Mouse (Mus musculus): ENCODE results near the gene Hoxc4. TPM values are rescaled to one million over a fixed set of nuclear protein-coding genes. Genes with fewer than 3 reads are reported as not detected.

Gene Hoxc4
- polyA plus RNA-seq, 1 experiment from 2014 or later: 10.2 TPM

- no peaks in the 10 kb centered on the region for H3K9me3 ChIP-seq (replicated peaks)
- peak overlapping the region; percentile 55 for H3K4me2 ChIP-seq
- peaks cover 73% of the 10 kb centered on the region for H3K27me3 ChIP-seq
- ATAC-seq (replicated peaks; ENCODE audit: low FRiP score): no peak
- no peaks in the 10 kb centered on the region for H3K36me3 ChIP-seq
- H3K27ac ChIP-seq: peak overlapping the region; percentile 92
- WGBS: 3% methylated on average over 17 of the region's 17 CpGs
- peak overlapping the region; percentile 34 for H3K9ac ChIP-seq
- H3K4me3 ChIP-seq (replicated peaks): peak overlapping the region; percentile 22
- H3K4me1 ChIP-seq: peaks cover 99% of the 10 kb centered on the region
These were observed 13.4 kb upstream of the Hoxc4 start for GRCm38 (mm10) chr15:103005308-103005707.

- Histone ChIP-seq H3K9me3 (replicated peaks) (no peaks in the 10 kb centered on the region), H3K4me2 (peak overlapping the region; percentile 55), H3K36me3 (no peaks in the 10 kb centered on the region), H3K27ac (peak overlapping the region; percentile 92), H3K4me3 (replicated peaks) (peak overlapping the region; percentile 22), H3K9ac (peak overlapping the region; percentile 34), H3K27me3 (peaks cover 75% of the 10 kb centered on the region), H3K4me1 (peaks cover 99% of the 10 kb centered on the region)
- 14% methylated on average over 5 of the region's 5 CpGs for WGBS
- no peak for ATAC-seq (replicated peaks; ENCODE audit: low FRiP score)
These were observed 12.9 kb upstream of the Hoxc4 start for GRCm38 (mm10) chr15:103005797-103006196.

- H3K9me3 ChIP-seq (replicated peaks): no peaks in the 10 kb centered on the region
- H3K4me1 ChIP-seq: peaks cover 99% of the 10 kb centered on the region
- H3K9ac ChIP-seq: 0 out of 2 replicates have a peak overlapping the region, but pooled peaks have one; percentile 34
- peaks cover 75% of the 10 kb centered on the region for H3K27me3 ChIP-seq
- no peaks in the 10 kb centered on the region for H3K36me3 ChIP-seq
- H3K4me2 ChIP-seq: peak overlapping the region; percentile 55
- H3K4me3 ChIP-seq (replicated peaks): peak overlapping the region; percentile 22; the same call in 1 of the 2 replicates
- no peak for ATAC-seq (replicated peaks; ENCODE audit: low FRiP score)
- 16% methylated on average over 1 of the region's 1 CpGs for WGBS
- peak overlapping the region; percentile 92 for H3K27ac ChIP-seq
These were observed 12.4 kb upstream of the Hoxc4 start for GRCm38 (mm10) chr15:103006326-103006725.

- Histone ChIP-seq H3K9me3 (replicated peaks) (no peaks in the 10 kb centered on the region), H3K4me3 (replicated peaks) (peak overlapping the region; percentile 35), H3K9ac (peak overlapping the region; percentile 51), H3K36me3 (no peaks in the 10 kb centered on the region), H3K4me2 (peak overlapping the region; percentile 55), H3K27ac (peak overlapping the region; percentile 92), H3K27me3 (peaks cover 78% of the 10 kb centered on the region), H3K4me1 (peaks cover 95% of the 10 kb centered on the region)
- ATAC-seq (replicated peaks; ENCODE audit: low FRiP score): no peak
- 2% methylated on average over 27 of the region's 27 CpGs for WGBS
These were observed 9.2 kb upstream of the Hoxc4 start for GRCm38 (mm10) chr15:103009265-103010111.

- 3% methylated on average over 31 of the region's 31 CpGs for WGBS
- H3K27ac ChIP-seq: peak overlapping the region; percentile 92
- H3K9me3 ChIP-seq (replicated peaks): no peaks in the 10 kb centered on the region
- peaks cover 78% of the 10 kb centered on the region for H3K27me3 ChIP-seq
- H3K4me1 ChIP-seq: peaks cover 95% of the 10 kb centered on the region
- H3K4me3 ChIP-seq (replicated peaks): peak overlapping the region; percentile 35
- ATAC-seq (replicated peaks; ENCODE audit: low FRiP score): 0 out of 2 replicates have a peak, but pooled peaks have one; percentile 15
- peak overlapping the region; percentile 55 for H3K4me2 ChIP-seq
- H3K9ac ChIP-seq: peak overlapping the region; percentile 51
- H3K36me3 ChIP-seq: no peaks in the 10 kb centered on the region
These were observed 8.5 kb upstream of the Hoxc4 start for GRCm38 (mm10) chr15:103010112-103010846.

- Histone ChIP-seq H3K27me3 (peaks cover 78% of the 10 kb centered on the region), H3K36me3 (no peaks in the 10 kb centered on the region), H3K27ac (peak overlapping the region; percentile 92), H3K4me1 (peaks cover 95% of the 10 kb centered on the region), H3K4me2 (peak overlapping the region; percentile 55), H3K9ac (peak overlapping the region; percentile 51), H3K9me3 (replicated peaks) (no peaks in the 10 kb centered on the region), H3K4me3 (replicated peaks) (peak overlapping the region; percentile 35)
- no peak for ATAC-seq (replicated peaks; ENCODE audit: low FRiP score)
- WGBS: 8% methylated on average over 28 of the region's 28 CpGs
These were observed 7.7 kb upstream of the Hoxc4 start for GRCm38 (mm10) chr15:103010847-103011555.

- WGBS: 21% methylated on average over 26 of the region's 26 CpGs
These were observed 6.7 kb upstream of the Hoxc4 start for GRCm38 (mm10) chr15:103011928-103012486.

GRCm38 (mm10) chr15:103013238-103013984 lies 5.3 kb upstream of the Hoxc4 start:
- ATAC-seq (replicated peaks; ENCODE audit: low FRiP score): no peak
- H3K4me3 ChIP-seq (replicated peaks): peak overlapping the region; percentile 42
- peak overlapping the region; percentile 81 for H3K4me2 ChIP-seq
- H3K27ac ChIP-seq: peak overlapping the region; percentile 95
- WGBS: 6% methylated on average over 17 of the region's 17 CpGs
- no peaks in the 10 kb centered on the region for H3K9me3 ChIP-seq (replicated peaks)
- no peaks in the 10 kb centered on the region for H3K36me3 ChIP-seq
- H3K9ac ChIP-seq: peak overlapping the region; percentile 44; the same call in 1 of the 2 replicates
- peaks cover 75% of the 10 kb centered on the region for H3K27me3 ChIP-seq
- H3K4me1 ChIP-seq: peaks cover 95% of the 10 kb centered on the region

More at GRCm38 (mm10) chr15:103011928-103012486, 6.7 kb upstream of the Hoxc4 start:
- H3K27ac ChIP-seq: peak overlapping the region; percentile 95
- peak overlapping the region; percentile 15; the same call in 1 of the 2 replicates for H3K4me3 ChIP-seq (replicated peaks)
- H3K36me3 ChIP-seq: no peaks in the 10 kb centered on the region
- no peak for ATAC-seq (replicated peaks; ENCODE audit: low FRiP score)
- no peaks in the 10 kb centered on the region for H3K9me3 ChIP-seq (replicated peaks)
- peaks cover 80% of the 10 kb centered on the region for H3K27me3 ChIP-seq
- peak overlapping the region; percentile 46 for H3K4me2 ChIP-seq
- peaks cover 95% of the 10 kb centered on the region for H3K4me1 ChIP-seq
- H3K9ac ChIP-seq: peak overlapping the region; percentile 12

GRCm38 (mm10) chr15:103014166-103015008 lies 4.3 kb upstream of the Hoxc4 start:
- peak overlapping the region; percentile 95 for H3K27ac ChIP-seq
- H3K36me3 ChIP-seq: no peaks in the 10 kb centered on the region
- H3K9me3 ChIP-seq (replicated peaks): no peaks in the 10 kb centered on the region
- peaks cover 84% of the 10 kb centered on the region for H3K27me3 ChIP-seq
- peak overlapping the region; percentile 81 for H3K4me2 ChIP-seq
- peak overlapping the region; percentile 44 for H3K9ac ChIP-seq
- WGBS: under 1% methylated on average over 49 of the region's 57 CpGs
- peak; percentile 75 for ATAC-seq (replicated peaks; ENCODE audit: low FRiP score)
- H3K4me3 ChIP-seq (replicated peaks): peak overlapping the region; percentile 42
- peaks cover 94% of the 10 kb centered on the region for H3K4me1 ChIP-seq

GRCm38 (mm10) chr15:103015009-103015399 lies 3.7 kb upstream of the Hoxc4 start:
- WGBS: 4% methylated on average over 26 of the region's 28 CpGs
- Histone ChIP-seq H3K27me3 (peaks cover 84% of the 10 kb centered on the region), H3K4me1 (peaks cover 94% of the 10 kb centered on the region), H3K27ac (peak overlapping the region; percentile 95), H3K36me3 (no peaks in the 10 kb centered on the region), H3K4me2 (peak overlapping the region; percentile 81), H3K9ac (peak overlapping the region; percentile 44), H3K9me3 (replicated peaks) (no peaks in the 10 kb centered on the region), H3K4me3 (replicated peaks) (peak overlapping the region; percentile 42)
- no peak; the same call in 1 of the 2 replicates for ATAC-seq (replicated peaks; ENCODE audit: low FRiP score)
